Mouse (Mus musculus) forebrain, postnatal 0 days (tissue): ENCODE results near the gene Rela. TPM values are rescaled to one million over a fixed set of nuclear protein-coding genes. Genes with fewer than 3 reads are reported as not detected.
A peak's percentile ranks its signal among the peaks of the same experiment; 100 is the strongest.

Experiments used
- ATAC-seq: fragments of 200-750 bp; cut with Nextera tagmentation; 2 replicates; pipeline ENCODE4 v1.8.0; 2017; ENCODE audit warnings: mild to moderate bottlenecking, moderate library complexity
- DNase-seq: peaks from one replicate; pipeline ENCODE4 v3.0.0-alpha.2; 2015
- H3K27ac ChIP-seq: fragments of 300-500 bp; sonication (generic); 2 replicates; pipeline ENCODE4 v1.5.1; 2014; ENCODE audit warnings: low read depth, mild to moderate bottlenecking, antibody characterized with exemption, low read length, moderate library complexity, mixed read lengths
- H3K27me3 ChIP-seq: fragments of 300-500 bp; sonication (generic); 2 replicates; pipeline ENCODE4 v1.6.1; 2014; ENCODE audit warnings: mild to moderate bottlenecking, low read length, mixed read lengths; ENCODE audit not compliant: insufficient read depth
- H3K36me3 ChIP-seq: fragments of 300-500 bp; sonication (generic); 2 replicates; pipeline ENCODE4 v1.6.1; 2014; ENCODE audit warnings: mild to moderate bottlenecking, moderate library complexity; ENCODE audit not compliant: insufficient read depth
- H3K4me1 ChIP-seq: fragments of 300-500 bp; sonication (generic); 2 replicates; pipeline ENCODE4 v1.6.1; 2014; ENCODE audit warnings: antibody characterized with exemption; ENCODE audit not compliant: insufficient read depth
- H3K4me2 ChIP-seq: fragments of 300-500 bp; sonication (generic); 2 replicates; pipeline ENCODE4 v1.6.1; 2014; ENCODE audit warnings: low read depth, mild to moderate bottlenecking, moderate library complexity
- H3K4me3 ChIP-seq: fragments of 300-500 bp; sonication (generic); 2 replicates; pipeline ENCODE4 v1.5.1; 2014; ENCODE audit warnings: low read depth, low read length, mixed read lengths
- H3K9ac ChIP-seq: fragments of 300-500 bp; sonication (generic); 2 replicates; pipeline ENCODE4 v1.6.1; 2014; ENCODE audit warnings: mild to moderate bottlenecking
- H3K9me3 ChIP-seq: fragments of 300-500 bp; sonication (generic); 2 replicates; pipeline ENCODE4 v1.6.1; 2016; ENCODE audit warnings: low read length
- CTCF ChIP-seq: sonication (generic); IDR thresholded peaks from 2 replicates; pipeline ENCODE4 v1.5.1; 2016; ENCODE audit warnings: antibody characterized with exemption, control low read depth, low read depth
- WGBS: fragments of 180-500 bp; shearing (Covaris S2); extraction: QIAGEN DNeasy Blood & Tissue Kit; methylation state at CpG from one replicate; pipeline ENCODE4 v1.1.7; 2014; 5-methylcytosine and 5-hydroxymethylcytosine counted together
- microRNA-seq, 2 experiments: library from miRNA; unstranded; fragments of <30 nt; microRNA quantifications; one replicate each; pipeline ENCODE4; 2016
- polyA plus RNA-seq: library from polyadenylated mRNA; unstranded; fragments of >200 nt; fragmentation: Nextera tagmentation; extraction: Ambion mirVana; gene quantifications from 2 replicates; pipeline ENCODE4 v1.2.1, GENCODE M21; 2015
- total RNA-seq: library from RNA; depleted of rRNA; stranded (reverse); fragments of >200 nt; gene quantifications from 2 replicates; pipeline ENCODE4 v1.2.3, GENCODE M21; 2014; rRNA removed

Gene Rela
- total and polyA plus RNA-seq, 2 experiments from 2014 or later = 32.3 to 34.8 TPM

GRCm38 (mm10) chr19:5695849-5696462, 58.7 kb downstream of the Rela start:
- Histone ChIP-seq H3K27me3 (no peaks in the 10 kb centered on the region), H3K9me3 (no peaks in the 10 kb centered on the region), H3K27ac (no peak overlapping the region), H3K4me3 (peak overlapping the region; percentile 31), H3K9ac (peak overlapping the region; percentile 25; the same call in 1 of the 2 replicates), H3K4me1 (no peaks in the 10 kb centered on the region), H3K4me2 (peak overlapping the region; percentile 44), H3K36me3 (peaks cover 59% of the 10 kb centered on the region)
- DNase-seq (peak; percentile 45), ATAC-seq (peak; percentile 71)
- no peak for TF ChIP-seq CTCF
- WGBS = 9% methylated on average over 41 of the region's 41 CpGs

Small RNAs within 50 kb of the gene (microRNA-seq; reads per million reads assigned to microRNA genes)
- 0.61 to 1.2 reads per million in 2 experiments for gene Mir6987

Other genes starting within 250 kb of the Rela start
- gene Sart1, start 248.8 kb upstream of the Rela start, total RNA-seq = 49.2 and 55.1 TPM in 2 replicates
- gene Sart1, start 248.8 kb upstream of the Rela start, polyA plus RNA-seq = 38.8 and 53.5 TPM in 2 replicates
- 0.43 TPM in 1 of 2 replicates, not detected in the other for gene Tsga10ip, start 235.0 kb upstream of the Rela start, total RNA-seq
- 0.08 and 0.13 TPM in 2 replicates for gene Tsga10ip, start 235.0 kb upstream of the Rela start, polyA plus RNA-seq
- gene Drap1, start 212.5 kb upstream of the Rela start, total RNA-seq = 171 and 202 TPM in 2 replicates
- gene Drap1, start 212.5 kb upstream of the Rela start, polyA plus RNA-seq = 353 and 391 TPM in 2 replicates
- gene AI837181, start 212.3 kb upstream of the Rela start, total RNA-seq = 56.6 and 59.5 TPM in 2 replicates
- gene AI837181, start 212.3 kb upstream of the Rela start, polyA plus RNA-seq = 72.5 and 72.7 TPM in 2 replicates
- gene Fosl1, start 189.9 kb upstream of the Rela start, total RNA-seq = 0.19 TPM in 1 of 2 replicates, not detected in the other
- not detected in 2 replicates for gene Fosl1, start 189.9 kb upstream of the Rela start, polyA plus RNA-seq
- gene Ccdc85b, start 179.6 kb upstream of the Rela start, total RNA-seq = 19.3 and 21.2 TPM in 2 replicates
- 15.3 and 16.2 TPM in 2 replicates for gene Ccdc85b, start 179.6 kb upstream of the Rela start, polyA plus RNA-seq
- 116 and 125 TPM in 2 replicates for gene Fibp, start 176.9 kb upstream of the Rela start, total RNA-seq
- 175 and 180 TPM in 2 replicates for gene Fibp, start 176.9 kb upstream of the Rela start, polyA plus RNA-seq
- gene Ctsw, start 169.0 kb upstream of the Rela start, total RNA-seq = 1.0 and 1.7 TPM in 2 replicates
- gene Ctsw, start 169.0 kb upstream of the Rela start, polyA plus RNA-seq = 2.3 and 2.5 TPM in 2 replicates
- 25.9 and 26.4 TPM in 2 replicates for gene Efemp2, start 163.5 kb upstream of the Rela start, total RNA-seq
- 27.2 and 35.0 TPM in 2 replicates for gene Efemp2, start 163.5 kb upstream of the Rela start, polyA plus RNA-seq
- 51.5 and 54.8 TPM in 2 replicates for gene Mus81, start 149.1 kb upstream of the Rela start, total RNA-seq
- gene Mus81, start 149.1 kb upstream of the Rela start, polyA plus RNA-seq = 29.4 and 32.6 TPM in 2 replicates
- gene Cfl1, start 147.0 kb upstream of the Rela start, total RNA-seq = 1,402 and 1,611 TPM in 2 replicates
- gene Cfl1, start 147.0 kb upstream of the Rela start, polyA plus RNA-seq = 4,218 and 4,770 TPM in 2 replicates
- gene 1700020D05Rik, start 133.7 kb upstream of the Rela start, total RNA-seq = 5.0 and 5.2 TPM in 2 replicates
- not detected in 2 replicates for gene 1700020D05Rik, start 133.7 kb upstream of the Rela start, polyA plus RNA-seq
- 77.7 and 85.6 TPM in 2 replicates for gene Snx32, start 126.9 kb upstream of the Rela start, total RNA-seq
- 64.1 and 68.1 TPM in 2 replicates for gene Snx32, start 126.9 kb upstream of the Rela start, polyA plus RNA-seq
- not detected in 2 replicates for gene Ovol1, start 76.8 kb upstream of the Rela start, total RNA-seq
- 0.11 and 0.21 TPM in 2 replicates for gene Ovol1, start 76.8 kb upstream of the Rela start, polyA plus RNA-seq
- gene Ap5b1, start 69.5 kb upstream of the Rela start, total RNA-seq = 9.0 and 9.5 TPM in 2 replicates
- gene Ap5b1, start 69.5 kb upstream of the Rela start, polyA plus RNA-seq = 1.2 and 1.6 TPM in 2 replicates
- gene Rnaseh2c, start 35.6 kb upstream of the Rela start, total RNA-seq = 29.0 and 34.1 TPM in 2 replicates
- gene Rnaseh2c, start 35.6 kb upstream of the Rela start, polyA plus RNA-seq = 49.8 and 59.9 TPM in 2 replicates
- 131 and 150 TPM in 2 replicates for gene Kat5, start 27.2 kb upstream of the Rela start, total RNA-seq
- gene Kat5, start 27.2 kb upstream of the Rela start, polyA plus RNA-seq = 62.8 and 72.6 TPM in 2 replicates
- gene Sipa1, start 26.2 kb downstream of the Rela start, total RNA-seq = 16.6 and 18.3 TPM in 2 replicates
- gene Sipa1, start 26.2 kb downstream of the Rela start, polyA plus RNA-seq = 14.6 and 19.6 TPM in 2 replicates
- gene Map3k11, start 51.3 kb downstream of the Rela start, total RNA-seq = 14.4 and 19.7 TPM in 2 replicates
- 8.7 and 9.0 TPM in 2 replicates for gene Map3k11, start 51.3 kb downstream of the Rela start, polyA plus RNA-seq
- gene Pcnx3, start 51.4 kb downstream of the Rela start, total RNA-seq = 57.4 and 67.1 TPM in 2 replicates
- 10.2 and 17.2 TPM in 2 replicates for gene Pcnx3, start 51.4 kb downstream of the Rela start, polyA plus RNA-seq
- not detected in 2 replicates for gene Kcnk7, start 66.9 kb downstream of the Rela start, total RNA-seq
- gene Kcnk7, start 66.9 kb downstream of the Rela start, polyA plus RNA-seq = 0.17 TPM in 1 of 2 replicates, not detected in the other
- 28.5 and 33.2 TPM in 2 replicates for gene Ehbp1l1, start 88.8 kb downstream of the Rela start, total RNA-seq
- 41.3 and 53.0 TPM in 2 replicates for gene Ehbp1l1, start 88.8 kb downstream of the Rela start, polyA plus RNA-seq
- 169 and 172 TPM in 2 replicates for gene Fam89b, start 92.2 kb downstream of the Rela start, total RNA-seq
- gene Fam89b, start 92.2 kb downstream of the Rela start, polyA plus RNA-seq = 165 and 200 TPM in 2 replicates
- gene Ltbp3, start 103.4 kb downstream of the Rela start, total RNA-seq = 21.3 and 22.7 TPM in 2 replicates
- gene Ltbp3, start 103.4 kb downstream of the Rela start, polyA plus RNA-seq = 5.9 and 12.4 TPM in 2 replicates
- gene Scyl1, start 133.9 kb downstream of the Rela start, total RNA-seq = 79.8 and 98.1 TPM in 2 replicates
- 62.7 and 68.8 TPM in 2 replicates for gene Scyl1, start 133.9 kb downstream of the Rela start, polyA plus RNA-seq
- gene Frmd8, start 237.8 kb downstream of the Rela start, total RNA-seq = 8.5 and 13.3 TPM in 2 replicates
- 9.0 and 10.3 TPM in 2 replicates for gene Frmd8, start 237.8 kb downstream of the Rela start, polyA plus RNA-seq
- 2.2 and 2.6 TPM in 2 replicates for gene Slc25a45, start 240.3 kb downstream of the Rela start, total RNA-seq
- gene Slc25a45, start 240.3 kb downstream of the Rela start, polyA plus RNA-seq = 2.0 and 2.9 TPM in 2 replicates